Mouse (Mus musculus) ovary, adult 18-20 months (tissue): ENCODE data around the gene Arpc2.

ENCODE experiments used
- DNase-seq: peaks from one replicate; pipeline ENCODE4 v3.0.0; 2022; ENCODE audit warnings: low spot score, mixed read lengths

Arpc2 gene

DNA sequence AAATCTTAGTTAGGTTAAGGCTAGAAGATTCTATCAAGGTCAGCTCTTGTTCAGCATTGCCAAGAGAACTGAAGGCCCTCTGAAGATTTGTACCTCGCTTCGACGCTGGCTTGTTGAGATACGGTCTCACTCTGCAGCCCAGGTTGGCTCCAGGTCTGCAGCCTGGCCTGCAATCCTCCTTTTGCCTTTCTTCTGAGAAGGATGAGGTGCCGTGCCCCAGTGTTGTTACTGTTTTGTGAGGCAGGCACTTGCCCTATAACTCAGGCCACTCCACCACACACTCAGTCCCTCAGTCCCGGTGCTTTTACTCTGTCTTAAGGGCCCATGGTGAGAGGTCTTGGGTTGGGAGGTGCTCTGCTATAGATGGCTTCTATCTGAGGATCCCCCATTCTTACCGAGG, 66.3 kb downstream of the Arpc2 start:
- DNase-seq: no peak

DNA sequence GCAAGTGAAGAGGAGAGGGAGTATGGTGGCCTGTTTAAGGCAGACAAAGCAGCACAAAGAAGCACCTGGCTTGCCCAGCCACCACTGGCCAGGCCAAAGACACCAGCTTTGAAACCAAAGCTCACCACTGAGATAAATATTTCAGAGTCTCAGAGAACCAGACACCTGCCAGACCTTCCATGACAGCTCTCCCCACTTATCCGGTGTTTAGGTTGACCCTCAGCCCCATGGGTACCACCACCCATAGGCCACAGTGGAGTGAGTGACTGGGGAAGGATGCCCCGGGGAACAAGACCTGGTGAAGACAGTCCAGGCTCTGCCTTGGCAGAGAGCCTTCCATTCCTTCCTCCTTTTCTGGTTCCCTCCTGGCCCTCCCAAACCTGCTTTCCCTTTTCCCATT, 67.0 kb downstream of the Arpc2 start:
- DNase-seq: no peak

DNA sequence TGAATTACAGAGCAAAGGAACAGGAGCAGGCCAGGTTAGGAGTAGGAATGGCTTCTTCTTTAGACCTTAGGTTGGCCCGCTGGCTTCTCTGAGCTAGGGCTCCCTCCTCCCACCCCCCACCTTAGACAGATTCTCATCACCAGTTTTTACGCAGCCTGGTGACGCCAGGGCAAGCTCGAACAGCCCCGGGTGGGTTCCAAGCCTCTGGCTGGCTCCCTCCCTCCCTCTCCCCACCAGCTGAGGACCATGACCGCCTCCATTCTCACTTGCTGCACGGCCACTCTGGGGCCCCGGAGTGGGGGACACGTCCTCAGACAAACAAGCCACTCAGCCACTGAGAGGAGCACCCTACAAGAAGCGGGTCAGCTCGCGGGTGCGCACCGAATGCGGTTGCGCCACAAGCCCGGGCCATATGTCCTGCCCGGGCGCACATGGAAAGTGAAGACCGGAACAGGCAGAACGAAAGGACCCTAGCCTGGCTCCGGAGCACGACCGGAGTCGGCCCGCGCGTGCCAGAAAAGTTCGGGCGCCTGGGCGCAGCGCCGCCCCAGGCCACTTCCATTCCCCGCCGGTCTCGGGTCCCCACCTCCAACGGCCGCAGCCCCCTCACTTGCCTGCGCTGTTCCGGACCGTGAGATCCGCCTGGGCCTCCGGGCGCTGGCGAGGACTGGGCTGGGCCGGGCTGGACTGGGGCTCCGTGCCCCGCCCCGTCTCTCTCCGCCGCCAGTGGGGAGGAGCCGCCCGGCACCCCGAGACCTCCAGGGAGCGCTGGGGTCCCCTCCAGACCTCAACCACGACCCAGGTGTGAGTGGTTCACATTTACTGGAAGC, 67.8 kb downstream of the Arpc2 start:
- peak; percentile 71 for DNase-seq

DNA sequence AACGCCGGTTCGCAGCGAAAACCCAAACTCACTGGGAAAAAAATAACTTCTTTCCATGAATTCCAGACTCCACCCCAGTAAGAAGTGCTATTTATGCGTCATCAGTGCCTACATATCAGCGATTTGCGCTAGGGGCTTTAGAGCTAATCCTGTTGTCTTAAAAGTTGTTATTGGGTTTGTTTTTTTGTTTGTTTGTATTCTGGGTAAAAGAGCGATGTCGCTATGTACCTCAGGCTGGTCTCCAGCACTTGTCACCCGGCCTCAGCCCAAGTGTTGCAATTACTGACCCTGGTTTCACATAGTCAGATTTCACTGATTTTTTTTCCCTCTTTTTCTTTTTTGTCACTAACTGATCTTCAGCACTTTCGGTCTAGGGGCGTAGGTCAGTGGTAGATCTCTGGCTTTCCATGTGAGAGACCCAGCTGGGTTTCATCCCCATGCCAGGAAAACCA, 68.5 kb downstream of the Arpc2 start:
- no peak for DNase-seq

DNA sequence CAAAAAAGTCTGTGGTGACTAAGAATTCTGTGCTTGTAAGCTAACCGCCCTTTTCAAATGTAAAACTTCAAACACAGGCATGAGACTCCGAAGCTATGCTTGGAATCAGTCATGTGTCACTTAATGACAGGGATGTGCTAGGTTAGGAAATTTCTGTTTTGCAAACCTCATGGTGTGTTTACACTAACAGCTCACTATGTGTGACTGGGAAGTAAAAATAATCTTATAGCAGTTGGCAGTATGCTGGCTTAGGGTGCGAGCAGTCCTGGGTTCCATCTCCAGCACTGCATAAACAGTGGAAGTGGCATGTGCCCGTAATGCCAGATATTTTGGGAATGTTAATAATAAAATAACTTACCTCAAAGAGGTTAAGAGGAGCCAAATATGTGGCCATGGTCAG, 69.1 kb downstream of the Arpc2 start:
- no peak for DNase-seq

DNA sequence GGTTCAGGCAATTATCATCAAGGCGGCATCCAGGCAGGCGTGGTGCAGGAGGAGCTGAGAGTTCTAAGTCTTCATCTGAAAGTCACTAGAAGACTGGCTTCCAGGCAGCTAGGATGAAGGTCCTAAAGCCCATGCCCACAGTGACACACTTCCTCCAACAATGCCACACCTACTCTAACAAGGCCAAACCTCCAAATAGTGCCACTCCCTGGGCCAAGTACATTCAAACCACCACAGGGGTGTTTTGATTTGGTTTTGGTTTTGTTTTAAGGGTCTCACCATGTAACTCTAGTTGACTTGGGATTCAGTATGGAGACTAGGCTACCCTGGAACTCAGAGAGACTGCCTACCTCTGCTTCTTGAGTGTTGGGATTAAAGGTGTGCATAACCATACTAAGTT, 69.6 kb downstream of the Arpc2 start, which contains the start of gene Tmbim1:
Tmbim1 (minus strand) TSS at position 101 of the 400 bp plus-strand sequence.
- no peak for DNase-seq

DNA sequence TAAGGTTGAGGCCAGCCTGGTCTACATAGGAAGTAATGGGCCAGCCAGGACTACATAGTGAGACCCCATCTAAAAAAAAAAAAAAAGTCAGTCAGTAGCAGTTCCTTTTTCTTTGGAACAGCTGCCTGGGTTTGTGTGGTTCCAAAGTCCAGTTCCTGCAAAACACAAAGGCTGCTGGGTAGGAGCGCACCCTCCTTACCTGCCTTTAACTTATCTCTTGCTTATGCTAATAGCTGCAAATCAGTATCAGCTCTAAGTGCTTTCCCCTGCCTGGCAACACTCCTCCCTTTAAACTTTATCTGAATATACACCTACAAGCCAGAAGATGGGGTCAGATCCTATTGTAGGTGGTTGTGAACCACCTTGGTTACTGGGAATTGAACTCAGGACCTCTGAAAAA, 71.3 kb downstream of the Arpc2 start:
- no peak for DNase-seq

DNA sequence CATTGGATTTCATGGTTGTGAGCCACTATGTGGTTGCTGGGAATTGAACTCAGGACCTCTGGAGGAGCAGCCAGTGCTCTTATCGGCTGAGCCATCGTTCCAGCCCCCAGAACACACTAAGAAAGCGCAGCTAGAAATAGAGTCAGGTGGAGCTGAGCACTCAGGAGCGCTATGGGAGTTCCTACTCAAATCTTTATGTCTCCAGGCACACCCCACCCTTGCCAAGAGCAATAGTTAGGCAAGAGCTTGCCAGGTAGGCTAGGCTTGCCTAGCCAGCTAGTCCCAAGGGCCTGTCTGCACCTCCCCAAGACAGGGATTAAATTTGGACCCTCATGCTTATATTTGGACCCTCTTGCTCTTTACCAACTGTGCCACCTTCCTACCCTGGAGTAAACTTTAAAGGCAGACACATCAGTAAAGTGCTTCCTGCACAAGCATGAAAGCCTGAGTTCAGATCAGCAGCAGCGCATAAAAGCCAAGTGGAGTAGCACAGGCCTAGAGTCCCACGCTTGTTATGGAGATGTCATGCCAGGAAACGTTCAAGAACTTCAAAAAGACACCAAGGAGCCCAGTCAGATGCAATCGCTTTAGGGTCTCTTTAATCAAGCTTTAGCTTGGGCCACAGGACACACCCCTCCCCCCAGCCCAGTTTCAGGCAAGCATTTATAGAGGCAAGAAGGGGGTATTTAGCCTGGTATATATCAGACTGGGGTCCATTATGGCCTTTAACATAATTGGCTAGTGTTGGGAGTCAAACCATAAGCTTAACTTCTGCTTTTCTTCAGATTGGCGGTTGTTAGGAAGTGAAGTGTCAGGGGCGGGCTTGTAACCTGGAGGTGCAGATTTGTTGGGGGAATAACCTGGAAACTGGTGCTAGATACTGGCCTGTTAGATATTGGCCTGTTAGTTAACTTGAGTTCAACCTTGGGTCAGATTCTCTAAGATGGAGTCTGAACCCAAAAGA, 72.4 kb downstream of the Arpc2 start:
- DNase-seq: no peak

DNA sequence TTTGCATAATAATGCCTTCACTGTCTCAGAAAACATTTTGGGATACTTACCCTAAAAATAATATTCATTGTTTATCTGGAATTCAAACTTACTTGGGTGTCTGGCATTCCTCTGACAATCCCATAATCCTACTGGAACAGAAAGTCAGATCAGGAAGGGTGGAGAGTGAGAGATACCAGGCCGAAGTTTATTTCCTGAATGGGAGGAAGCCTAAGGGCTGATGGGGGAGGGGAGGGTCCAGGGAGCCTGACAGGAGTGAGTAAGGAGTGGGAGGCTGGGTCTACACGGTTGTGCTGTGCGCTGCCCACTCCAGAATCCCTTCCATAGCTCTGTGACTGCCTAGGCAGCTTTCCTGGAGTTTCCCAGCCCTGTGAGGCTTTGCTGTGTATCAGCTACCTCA, 73.9 kb downstream of the Arpc2 start:
- no peak for DNase-seq

DNA sequence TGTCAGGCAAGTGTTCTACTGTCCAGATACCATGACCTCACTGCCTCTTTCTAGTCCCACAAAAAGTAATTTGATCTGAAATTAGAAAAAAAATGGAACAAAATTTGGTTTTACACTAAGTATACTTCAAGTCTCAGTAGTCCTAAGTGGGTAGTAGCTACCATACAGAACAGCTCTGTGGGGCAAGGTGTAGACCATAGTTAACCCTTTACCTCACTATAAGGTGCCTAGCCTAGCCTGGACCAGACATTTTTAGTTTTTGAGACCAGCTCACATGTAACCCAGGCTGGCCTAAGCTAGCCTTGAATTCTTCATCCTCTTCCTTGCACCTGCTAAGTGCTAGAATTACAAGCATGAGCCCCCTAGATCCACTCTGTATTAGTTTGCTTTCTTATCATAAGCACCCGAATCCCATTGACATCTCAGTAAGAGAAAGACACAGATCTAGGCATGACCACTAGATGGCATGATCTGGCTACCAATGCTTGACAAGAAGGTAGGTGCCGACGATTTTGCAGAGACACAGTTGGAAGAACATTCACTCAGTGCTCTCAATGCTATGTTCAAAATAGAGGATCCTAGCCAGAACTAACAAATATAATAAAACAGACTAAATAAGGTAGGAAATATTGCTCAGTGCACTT, 77.3 kb downstream of the Arpc2 start:
- DNase-seq: no peak

DNA sequence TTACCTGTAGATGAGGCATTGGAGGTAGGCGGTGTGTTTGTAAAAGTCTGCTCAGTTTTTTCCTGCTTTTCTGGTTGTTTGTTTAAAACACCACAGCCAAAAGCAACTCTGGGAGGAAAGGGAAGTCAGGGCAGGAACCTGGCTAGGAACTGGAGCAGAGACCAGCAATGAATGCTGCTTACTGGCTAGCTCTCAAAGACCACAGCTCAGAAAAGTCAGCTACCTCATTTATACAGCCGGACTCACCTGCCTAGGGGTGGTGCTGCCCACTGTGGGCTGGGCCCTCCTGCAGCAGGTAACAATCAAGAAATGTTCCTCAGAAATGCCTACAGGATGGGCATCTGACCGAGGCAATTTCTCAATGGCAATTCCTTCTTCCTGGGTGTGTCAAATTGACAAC, 78.9 kb downstream of the Arpc2 start:
- no peak for DNase-seq

DNA sequence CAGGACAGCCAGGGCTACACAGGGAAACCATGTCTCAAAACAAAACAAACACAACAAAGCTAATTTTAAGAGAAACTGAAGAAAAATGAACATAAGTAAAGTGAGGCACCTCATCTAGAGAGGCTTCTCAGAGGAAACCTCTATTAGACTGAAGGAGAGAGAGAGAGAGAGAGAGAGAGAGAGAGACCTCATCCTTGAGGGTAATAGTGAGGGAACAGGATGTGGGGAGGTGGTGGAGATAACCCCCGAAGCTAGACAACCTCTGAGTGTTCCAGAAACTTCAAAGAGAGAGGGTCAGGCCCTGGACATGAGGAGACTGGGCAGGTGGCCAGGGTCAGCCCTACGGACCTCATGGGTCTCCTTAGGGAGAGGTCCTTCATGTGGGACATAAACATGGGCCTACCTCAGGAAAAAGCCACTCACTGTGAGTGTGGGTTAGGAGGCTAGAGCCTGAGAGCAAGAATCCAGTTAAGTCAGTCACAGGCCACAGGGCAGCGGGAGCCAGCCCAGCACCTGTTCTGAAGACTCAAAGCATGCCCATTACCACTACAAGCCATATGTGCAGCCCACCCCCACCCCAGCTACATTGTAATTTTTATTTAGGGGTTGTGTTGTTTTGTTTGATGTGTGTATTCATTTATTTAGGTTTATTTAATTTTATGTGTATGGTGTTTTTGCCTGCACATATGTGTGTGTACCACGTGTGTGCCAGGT, 80.4 kb downstream of the Arpc2 start:
- no peak for DNase-seq
